Mouse (Mus musculus) megakaryocyte, adult 5-6 weeks (primary cell): ENCODE measurements at regions not wholly inside any gene's neighbourhood (a gene's known extent, or its start where the extent isn't known, plus 50 kb on each side); places are given as distances from the start of the nearest gene placed in this dataset.

Experiments used
- ATAC-seq: 2 replicates; pipeline ENCODE4 v1.8.0; 2016; ENCODE audit warnings: mild to moderate bottlenecking, inconsistent platforms; ENCODE audit not compliant: poor library complexity, severe bottlenecking

GRCm38 (mm10) chr3:60409283-60409633 lies 63.4 kb upstream of the Mbnl1 start:
- no peak for ATAC-seq

DNA sequence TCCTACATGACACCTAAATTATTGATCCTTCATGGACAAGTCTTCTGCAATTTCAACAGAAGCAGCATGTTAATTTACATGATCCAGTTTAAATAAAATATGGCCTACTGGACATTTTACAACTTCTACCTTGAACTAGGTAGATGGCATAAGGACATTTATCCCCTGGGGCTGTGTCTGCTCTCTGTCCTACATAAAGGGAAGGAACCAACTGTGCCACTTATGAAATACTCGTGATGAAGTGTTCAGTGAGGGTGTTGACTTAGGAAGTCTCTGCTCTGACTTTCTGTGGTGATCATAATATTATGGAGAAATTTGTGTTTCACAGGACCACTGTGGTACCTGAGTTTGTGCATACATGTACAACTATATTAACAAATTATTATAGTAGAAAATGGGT lies 60.9 kb upstream of the Mbnl1 start:
- peak; percentile 39 for ATAC-seq

- no peak for ATAC-seq
Observed at GRCm38 (mm10) chr3:60412206-60412605, 60.4 kb upstream of the Mbnl1 start.

- peak; percentile 81 for ATAC-seq
Observed at GRCm38 (mm10) chr3:60413749-60414148, 58.9 kb upstream of the Mbnl1 start.

GRCm38 (mm10) chr3:60417001-60417400 lies 55.6 kb upstream of the Mbnl1 start:
- ATAC-seq = no peak

DNA sequence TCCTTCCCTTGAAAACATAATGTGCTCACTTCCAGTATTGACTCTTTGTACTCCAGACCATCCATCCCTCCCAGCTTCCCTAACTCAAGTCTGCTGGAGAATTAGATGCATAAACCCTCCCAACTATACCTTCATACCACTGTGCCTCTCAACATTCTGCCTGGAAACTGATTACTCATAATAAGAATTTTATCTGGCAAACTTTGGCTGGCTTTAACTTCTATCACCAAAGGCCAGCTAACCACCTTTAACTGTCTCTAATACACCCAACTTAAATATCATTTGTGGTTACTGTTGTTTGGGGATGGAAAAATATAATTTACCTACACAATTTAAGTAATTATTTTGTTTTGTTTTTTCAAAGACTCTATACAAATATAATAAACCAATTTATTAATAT lies 54.0 kb upstream of the Mbnl1 start:
- ATAC-seq = no peak

GRCm38 (mm10) chr3:60419216-60419615 lies 53.4 kb upstream of the Mbnl1 start:
- ATAC-seq = peak; percentile 40; the same call in 1 of the 2 replicates
